Mouse (Mus musculus) heart, postnatal 0 days (tissue): ENCODE measurements around the gene Gm11492. TPM values are rescaled to one million over a fixed set of nuclear protein-coding genes. Genes with fewer than 3 reads are reported as not detected.

Experiments
- ATAC-seq: fragments of 200-750 bp; cut with Nextera tagmentation; 2 replicates; pipeline ENCODE4 v1.8.0; 2017; ENCODE audit warnings: low read depth, moderate number of reproducible peaks, moderate library complexity; ENCODE audit not compliant: insufficient read depth
- DNase-seq: peaks from one replicate; pipeline ENCODE4 v3.0.0-alpha.2; 2016; ENCODE audit warnings: low spot score
- H3K27ac ChIP-seq: fragments of 300-500 bp; sonication (generic); 2 replicates; pipeline ENCODE4 v1.5.1; 2014; ENCODE audit warnings: low read depth, mild to moderate bottlenecking
- H3K27me3 ChIP-seq: fragments of 300-500 bp; sonication (generic); 2 replicates; pipeline ENCODE4 v1.6.1; 2014; ENCODE audit warnings: low read length, mixed read lengths; ENCODE audit not compliant: control insufficient read depth, insufficient read depth
- H3K36me3 ChIP-seq: fragments of 300-500 bp; sonication (generic); replicated peaks from 2 replicates; pipeline ENCODE4 v1.6.1; 2014; ENCODE audit warnings: low read length, mixed read lengths; ENCODE audit not compliant: control insufficient read depth, insufficient read depth
- H3K4me1 ChIP-seq: fragments of 300-500 bp; sonication (generic); 2 replicates; pipeline ENCODE4 v1.6.1; 2014; ENCODE audit warnings: antibody characterized with exemption; ENCODE audit not compliant: control insufficient read depth, insufficient read depth
- H3K4me2 ChIP-seq: fragments of 300-500 bp; sonication (generic); 2 replicates; pipeline ENCODE4 v1.6.1; 2014; ENCODE audit warnings: low read depth, mild to moderate bottlenecking, low read length, moderate library complexity
- H3K4me3 ChIP-seq: fragments of 300-500 bp; sonication (generic); 2 replicates; pipeline ENCODE4 v1.5.1; 2014; ENCODE audit warnings: low read depth, low read length
- H3K9ac ChIP-seq: fragments of 300-500 bp; sonication (generic); replicated peaks from 2 replicates; pipeline ENCODE4 v1.6.1; 2014; ENCODE audit warnings: low read depth, low read length, mixed read lengths
- H3K9me3 ChIP-seq: fragments of 300-500 bp; sonication (generic); replicated peaks from 2 replicates; pipeline ENCODE4 v1.6.1; 2016; ENCODE audit warnings: low read length; ENCODE audit not compliant: control insufficient read depth
- CTCF ChIP-seq: IDR thresholded peaks from 2 replicates; pipeline ENCODE4 v1.5.1; 2016; ENCODE audit warnings: antibody characterized with exemption, control low read depth, low read depth
- EP300 ChIP-seq: IDR thresholded peaks from 2 replicates; pipeline ENCODE4 v1.6.1; 2016; ENCODE audit warnings: antibody characterized with exemption, low read depth
- WGBS: fragments of 180-500 bp; shearing (Covaris S2); extraction: QIAGEN DNeasy Blood & Tissue Kit; methylation state at CpG from one replicate; pipeline ENCODE4 v1.1.7; 2014; 5-methylcytosine and 5-hydroxymethylcytosine counted together
- polyA plus RNA-seq: library from polyadenylated mRNA; unstranded; fragments of >200 nt; fragmentation: Nextera tagmentation; extraction: Ambion mirVana; gene quantifications from 2 replicates; pipeline ENCODE4 v1.2.1, GENCODE M21; 2015
- total RNA-seq: library from RNA; depleted of rRNA; stranded (reverse); fragments of >200 nt; gene quantifications from 2 replicates; pipeline ENCODE4 v1.2.3, GENCODE M21; 2014; ENCODE audit warnings: low replicate concordance

The Gm11492 gene
- total and polyA plus RNA-seq, 2 experiments from 2014 or later = not detected

DNA sequence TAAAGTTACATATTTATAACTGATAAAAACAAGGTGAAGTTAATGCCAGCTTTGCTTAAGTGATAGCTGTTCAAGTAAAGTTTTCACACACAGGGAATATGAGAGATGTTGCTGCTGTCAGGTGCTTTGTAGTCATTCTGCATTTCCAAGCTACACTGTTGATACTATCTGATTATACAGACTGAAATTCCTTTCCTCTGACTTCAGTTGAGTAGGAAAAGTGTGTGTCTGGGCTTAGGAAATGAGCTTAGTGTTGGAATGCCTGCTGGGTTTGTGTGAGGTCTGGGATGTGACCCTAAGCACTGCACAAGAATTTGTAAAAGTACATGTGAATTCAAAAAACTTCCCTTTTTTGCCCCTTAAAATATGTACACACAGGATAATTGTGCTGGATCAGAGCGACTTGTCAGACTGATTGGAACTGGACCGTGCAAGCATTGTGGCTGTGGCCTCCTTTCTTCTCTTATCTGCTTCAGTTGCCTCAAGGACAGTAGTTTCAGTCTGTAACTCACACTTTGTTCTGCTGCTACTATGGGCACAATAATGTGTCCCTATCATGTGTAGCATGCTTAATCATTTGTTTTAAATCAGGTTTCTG, 11.2 kb upstream of the Gm11492 start:
- Histone ChIP-seq H3K4me1 (peaks cover 13% of the 10 kb centered on the region; the same call in 1 of the 2 replicates), H3K9me3 (no peaks in the 10 kb centered on the region), H3K9ac (no peak overlapping the region), H3K4me2 (no peak overlapping the region), H3K4me3 (no peak overlapping the region), H3K27me3 (no peaks in the 10 kb centered on the region), H3K27ac (peak overlapping the region; percentile 64), H3K36me3 (no peaks in the 10 kb centered on the region)
- TF ChIP-seq CTCF (no peak), EP300 (no peak)
- DNase-seq (peak; percentile 46), ATAC-seq (no peak; the same call in 1 of the 2 replicates)
- WGBS = 28% methylated on average over 2 of the region's 2 CpGs

DNA sequence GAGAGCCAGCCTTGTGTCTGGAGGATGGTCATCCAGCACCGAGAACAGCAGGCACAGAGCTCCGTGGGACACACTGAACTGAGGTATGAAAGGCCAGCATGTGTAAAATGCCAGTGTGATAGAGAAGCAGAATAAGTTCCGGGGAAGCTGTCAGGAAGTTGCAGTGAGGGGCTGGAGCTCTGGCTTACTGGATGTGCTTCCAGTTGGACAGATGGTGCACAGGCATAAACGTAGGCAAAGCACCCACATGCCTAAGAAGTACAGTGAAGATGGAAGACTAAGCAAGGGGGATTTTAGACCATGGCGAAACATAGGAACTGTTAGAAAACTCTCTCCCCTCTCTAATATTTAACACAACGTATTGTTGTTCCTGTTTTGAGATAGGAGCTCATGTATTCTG, 5.2 kb upstream of the Gm11492 start:
- Histone ChIP-seq H3K9ac (no peak overlapping the region), H3K36me3 (no peaks in the 10 kb centered on the region), H3K4me2 (no peak overlapping the region), H3K4me1 (peaks cover 6% of the 10 kb centered on the region; the same call in 1 of the 2 replicates), H3K4me3 (no peak overlapping the region), H3K9me3 (no peaks in the 10 kb centered on the region), H3K27me3 (no peaks in the 10 kb centered on the region), H3K27ac (no peak overlapping the region)
- ATAC-seq = no peak
- 29% methylated on average over 6 of the region's 6 CpGs for WGBS
- TF ChIP-seq EP300 = no peak
- no peak for TF ChIP-seq CTCF
- DNase-seq = no peak

DNA sequence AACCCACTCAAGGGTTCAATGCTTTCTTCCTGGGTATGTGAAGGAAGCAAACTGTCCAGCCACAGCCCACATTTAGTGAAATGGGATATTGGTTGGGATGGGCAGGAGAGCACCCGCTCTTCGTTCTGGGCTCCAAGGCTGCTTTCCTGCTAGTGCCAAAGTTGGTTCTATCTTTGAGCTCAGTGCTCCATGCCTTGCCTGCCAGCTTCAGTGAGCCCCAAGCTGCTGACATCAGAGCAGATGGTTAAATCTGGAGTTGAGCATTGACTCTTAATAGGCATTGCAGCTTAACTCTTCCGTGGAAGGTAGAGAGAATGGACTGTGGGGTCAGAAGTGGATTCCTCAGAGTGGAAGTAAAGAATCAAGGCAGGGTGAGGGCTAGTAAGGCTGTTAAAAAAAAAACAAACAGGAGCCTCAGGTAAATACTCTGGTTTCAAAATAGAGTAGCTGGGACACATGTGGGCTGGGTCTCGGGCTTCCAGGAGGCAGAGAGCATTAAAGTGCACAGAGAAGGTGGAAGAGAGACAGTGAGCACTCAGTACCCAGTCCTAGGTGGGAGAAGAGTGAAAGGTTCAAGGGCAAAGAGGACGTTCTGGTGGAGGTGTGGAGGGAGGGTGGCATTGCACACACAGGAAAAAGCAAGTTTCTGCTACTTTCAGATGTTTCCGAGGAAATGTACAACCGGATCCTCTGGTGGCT, 2.0 kb downstream of the Gm11492 start, which contains the start of gene Sept4:
TSS of gene Sept4 (plus strand) at position 649 of the 699 bp plus-strand sequence.
- no peaks in the 10 kb centered on the region for H3K9me3 ChIP-seq
- ATAC-seq = no peak

GRCm38 (mm10) chr11:87570743-87571142, 4.3 kb downstream of the Gm11492 start:
- Histone ChIP-seq H3K4me1 (peaks cover 34% of the 10 kb centered on the region), H3K27me3 (no peaks in the 10 kb centered on the region), H3K9ac (no peak overlapping the region), H3K27ac (peak overlapping the region; percentile 74), H3K36me3 (no peaks in the 10 kb centered on the region), H3K4me3 (no peak overlapping the region), H3K9me3 (no peaks in the 10 kb centered on the region), H3K4me2 (no peak overlapping the region)
- WGBS = 9% methylated on average over 5 of the region's 5 CpGs
- no peak for ATAC-seq
- DNase-seq = no peak
- TF ChIP-seq EP300 = no peak
- TF ChIP-seq CTCF = no peak

More for the DNA sequence above, 2.0 kb downstream of the Gm11492 start, which contains the start of gene Sept4:
- H3K4me3 ChIP-seq = no peak within 1 kb of the TSS
- peaks cover 34% of the 10 kb centered on the region for H3K4me1 ChIP-seq
- H3K36me3 ChIP-seq = no peaks in the 10 kb centered on the region
- TF ChIP-seq CTCF = no peak
- no peak for TF ChIP-seq EP300
- no peak within 1 kb of the TSS for H3K27ac ChIP-seq
- whole genome bisulfite sequencing = 71% methylated on average over 7 of the region's 7 CpGs
- DNase-seq = no peak
- H3K27me3 ChIP-seq = no peaks in the 10 kb centered on the region
- no peak within 1 kb of the TSS for H3K4me2 ChIP-seq
- no peak within 1 kb of the TSS for H3K9ac ChIP-seq

- Histone ChIP-seq H3K4me3 (no peak overlapping the region), H3K27ac (peak overlapping the region; percentile 74), H3K27me3 (no peaks in the 10 kb centered on the region), H3K9me3 (no peaks in the 10 kb centered on the region), H3K4me1 (peaks cover 34% of the 10 kb centered on the region), H3K4me2 (peak overlapping the region; percentile 10), H3K9ac (no peak overlapping the region), H3K36me3 (no peaks in the 10 kb centered on the region)
- 45% methylated on average over 1 of the region's 1 CpGs for WGBS
- DNase-seq (no peak), ATAC-seq (no peak)
- TF ChIP-seq EP300 = no peak
- no peak for TF ChIP-seq CTCF
These were observed 5.0 kb downstream of the Gm11492 start for GRCm38 (mm10) chr11:87571361-87571950.
